In the genomic region with DNA sequence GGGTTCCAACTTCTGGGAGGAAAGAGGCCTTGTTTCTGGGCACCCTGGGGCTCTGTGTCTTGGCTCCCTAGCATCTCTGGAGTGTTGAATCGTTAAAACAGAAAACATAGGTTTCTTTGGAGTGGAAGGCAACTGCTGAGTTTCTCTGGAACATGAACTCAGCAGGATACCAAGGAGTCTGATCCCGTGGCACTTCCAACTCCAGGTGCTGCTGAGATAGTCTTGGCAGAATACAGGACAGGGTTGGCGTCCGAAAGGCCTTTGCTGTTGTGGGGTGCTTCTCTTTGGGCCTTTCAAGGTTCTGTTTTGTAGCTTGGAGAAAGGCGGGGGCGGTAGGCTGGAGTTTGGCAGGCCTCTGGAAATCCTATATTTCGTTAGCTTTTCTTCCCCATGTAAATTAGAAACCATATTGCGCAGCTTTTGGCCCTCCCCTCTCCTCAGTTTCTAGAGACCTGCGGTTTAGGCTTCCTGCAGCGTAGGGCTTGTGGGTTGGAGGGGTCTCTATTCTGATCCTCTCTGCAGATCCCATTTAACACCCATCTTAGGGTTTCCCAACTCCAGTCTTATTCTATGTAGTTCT, we compare ENCODE assay signal across 10 mouse cellular contexts. TPM values are rescaled to one million over a fixed set of nuclear protein-coding genes. Genes with fewer than 3 reads are reported as not detected.
DNase-seq lines count a peak whose midpoint lies in the region; ATAC-seq and TF ChIP-seq lines count a peak whose summit lies in the region.
"Had no signal": no experiment of that assay in that cellular context is flagged by ENCODE, and none has a peak within 500 bp of the region (broad histone marks: within the 10 kb centered on the region; RNA-seq: fewer than 3 reads in every experiment).

No protein-coding gene starts in this region.

- ATAC-seq in limb, embryonic 11.5 days (ENCODE audit: insufficient number of reproducible peaks, low FRiP score, low TSS enrichment, low read depth), result no peak
- ATAC-seq in stomach, postnatal 0 days (ENCODE audit: low FRiP score, low TSS enrichment), result no peak

- H3K27ac ChIP-seq in limb, embryonic 11.5 days (replicated peaks; ENCODE audit: low read depth, low read length), result no peak overlapping the region
- no peak overlapping the region for H3K27ac ChIP-seq in stomach, postnatal 0 days (replicated peaks)
- H3K27ac ChIP-seq: heart, embryonic 13.5 days had no signal

- no peak overlapping the region for H3K4me2 ChIP-seq in limb, embryonic 11.5 days (ENCODE audit: low read depth, severe bottlenecking)
- H3K4me2 ChIP-seq in stomach, postnatal 0 days (replicated peaks; ENCODE audit: low read depth), result no peak overlapping the region
- H3K4me2 ChIP-seq: heart, embryonic 13.5 days had no signal

- peaks cover 10% of the 10 kb centered on the region; the same call in 1 of the 2 replicates for H3K4me1 ChIP-seq in limb, embryonic 11.5 days (ENCODE audit: control insufficient read depth, insufficient read depth, low read length)
- no peaks in the 10 kb centered on the region for H3K4me1 ChIP-seq in stomach, postnatal 0 days (replicated peaks; ENCODE audit: control insufficient read depth, insufficient read depth)

- DNase-seq in cerebellum, postnatal 14 days, result peak; percentile 35 to 67
- no peak for DNase-seq in cerebellum, adult 11-12 months
- peak; percentile 64 for DNase-seq in retina, adult 2 months (ENCODE audit: low read depth, low spot score)
- DNase-seq in retina, embryonic 14.5 days (ENCODE audit: low spot score), result no peak
- peak; percentile 66 for DNase-seq in limb, embryonic 11.5 days (ENCODE audit: low spot score)
- DNase-seq in stomach, postnatal 0 days (ENCODE audit: low spot score), result peak; percentile 40
- DNase-seq in frontal cortex, postnatal 25 days (ENCODE audit: low spot score in 2 of 2), result no peak
- DNase-seq in cerebellum, adult 11 months, result no peak

- no peak for TF ChIP-seq CTCF in stomach, postnatal 0 days (IDR thresholded peaks at IDR 0.05; ENCODE audit: low read depth)

- no peaks in the 10 kb centered on the region for H3K9me3 ChIP-seq in limb, embryonic 11.5 days (ENCODE audit: control insufficient read depth, low read length)
- H3K9me3 ChIP-seq in stomach, postnatal 0 days (ENCODE audit: control insufficient read depth, low read length), result no peaks in the 10 kb centered on the region
- H3K9me3 ChIP-seq: heart, embryonic 13.5 days had no signal

- WGBS in limb, embryonic 11.5 days, result 4% methylated on average over 10 of the region's 10 CpGs
- 12% methylated on average over 10 of the region's 10 CpGs for WGBS in stomach, postnatal 0 days

- no peak for TF ChIP-seq EP300 in stomach, postnatal 0 days (optimal IDR thresholded peaks at IDR 0.05)

- H3K9ac ChIP-seq in limb, embryonic 11.5 days (ENCODE audit: low read length), result no peak overlapping the region
- no peak overlapping the region for H3K9ac ChIP-seq in stomach, postnatal 0 days (ENCODE audit: low read length)
- H3K9ac ChIP-seq: heart, embryonic 13.5 days had no signal

- no peak overlapping the region for H3K4me3 ChIP-seq in limb, embryonic 11.5 days (ENCODE audit: low read depth, low read length)
- H3K4me3 ChIP-seq in stomach, postnatal 0 days (ENCODE audit: low read depth, low read length), result no peak overlapping the region
- H3K4me3 ChIP-seq: heart, embryonic 13.5 days had no signal

- no peaks in the 10 kb centered on the region for H3K36me3 ChIP-seq in limb, embryonic 11.5 days (ENCODE audit: control insufficient read depth, insufficient read depth, low read length)
- H3K36me3 ChIP-seq in stomach, postnatal 0 days (ENCODE audit: control insufficient read depth, insufficient read depth, low read length), result no peaks in the 10 kb centered on the region
- H3K36me3 ChIP-seq: heart, embryonic 13.5 days had no signal

- H3K27me3 ChIP-seq in limb, embryonic 11.5 days (ENCODE audit: control insufficient read depth, insufficient read depth, low read length), result peaks cover 97% of the 10 kb centered on the region
- peaks cover 56% of the 10 kb centered on the region for H3K27me3 ChIP-seq in stomach, postnatal 0 days (ENCODE audit: control insufficient read depth, insufficient read depth, low read length)

RNA-seq across cellular contexts. Expression of gene Slc32a1, which starts 2.2 kb away (rescaled TPM):
- not detected in 2 replicates for polyA plus RNA-seq in limb, embryonic 11.5 days (2014; fragmentation: Nextera tagmentation; extraction: Ambion mirVana)
- not detected in 2 replicates for polyA plus RNA-seq in stomach, postnatal 0 days (2015; fragmentation: Nextera tagmentation; extraction: Ambion mirVana)
- polyA plus RNA-seq: heart, embryonic 13.5 days; liver, embryonic 16.5 days had no signal

RNA-seq across cellular contexts. Expression of gene Actr5, which starts 11.9 kb away (rescaled TPM):
- polyA plus RNA-seq in limb, embryonic 11.5 days (2014; fragmentation: Nextera tagmentation; extraction: Ambion mirVana), result 16.4 and 20.6 TPM in 2 replicates
- 5.1 and 5.2 TPM in 2 replicates for polyA plus RNA-seq in stomach, postnatal 0 days (2015; fragmentation: Nextera tagmentation; extraction: Ambion mirVana)

RNA-seq across cellular contexts. Expression of gene Ppp1r16b, which starts 52.4 kb away (rescaled TPM):
- polyA plus RNA-seq in limb, embryonic 11.5 days (2014; fragmentation: Nextera tagmentation; extraction: Ambion mirVana), result 4.1 and 4.6 TPM in 2 replicates
- polyA plus RNA-seq in stomach, postnatal 0 days (2015; fragmentation: Nextera tagmentation; extraction: Ambion mirVana), result 2.0 and 2.1 TPM in 2 replicates

Comparison
In these comparisons a context has a peak if more than half of its experiments do, and no peak if none do; other contexts are left out.
1. DNase-seq: peak in cerebellum, postnatal 14 days (2 of 2), retina, adult 2 months (single experiment), limb, embryonic 11.5 days (single experiment) and stomach, postnatal 0 days (single experiment); none in cerebellum, adult 11-12 months (single experiment), retina, embryonic 14.5 days (single experiment), frontal cortex, postnatal 25 days (0 of 2) and cerebellum, adult 11 months (single experiment).